Comparison of ENCODE assay signal across 7 mouse cellular contexts in the genomic region with DNA sequence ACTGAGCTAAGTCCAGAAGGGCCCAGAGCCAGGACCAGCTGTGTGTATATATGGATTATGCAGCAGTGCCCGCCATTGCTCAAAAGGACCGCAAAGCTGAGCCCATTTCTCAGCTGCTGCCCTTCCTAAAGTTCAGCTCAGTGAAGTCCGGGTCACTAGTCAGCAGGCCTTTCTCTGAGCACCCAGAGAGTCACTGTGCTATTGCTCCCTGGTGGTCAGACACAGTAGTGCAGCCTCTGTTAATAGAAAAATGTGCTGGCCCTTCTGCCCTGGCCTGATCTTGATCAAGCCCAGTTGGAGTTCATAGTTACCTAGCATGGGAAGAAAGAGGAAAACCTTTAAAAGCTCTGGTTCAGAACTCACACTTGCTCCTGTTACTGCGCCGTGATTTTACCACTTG. TPM values are rescaled to one million over a fixed set of nuclear protein-coding genes. Genes with fewer than 3 reads are reported as not detected.
DNase-seq lines count a peak whose midpoint lies in the region; ATAC-seq and TF ChIP-seq lines count a peak whose summit lies in the region.

No protein-coding gene starts in this region.

- no peaks in the 10 kb centered on the region for H3K9me3 ChIP-seq in ES-Bruce4 (replicated peaks; ENCODE audit: control insufficient read depth, insufficient read depth, low read length, poor library complexity, severe bottlenecking)

- POLR2A ChIA-PET in Patski (lab: Charles Lee), result no interaction called here

- H3K27me3 ChIP-seq in ES-Bruce4 (ENCODE audit: control insufficient read depth, insufficient read depth, low read length, poor library complexity, severe bottlenecking), result no peaks in the 10 kb centered on the region
- H3K27me3 ChIP-seq in Patski, result no peaks in the 10 kb centered on the region
- H3K27me3 ChIP-seq in small intestine, adult 2 months (ENCODE audit: control insufficient read depth, insufficient read depth, low read length), result no peaks in the 10 kb centered on the region

- peak; percentile 55 for DNase-seq in kidney, adult 9 months
- DNase-seq in kidney, adult 11 months, result no peak
- DNase-seq in Patski (ENCODE audit: low read depth, low spot score), result no peak
- DNase-seq in cerebellum, postnatal 4 days (ENCODE audit: low spot score in 2 of 2), result peak; percentile 41 to 68
- DNase-seq in left cerebral cortex, postnatal 4 days, result peak; percentile 60

- H3K36me3 ChIP-seq in ES-Bruce4 (ENCODE audit: control insufficient read depth, insufficient read depth, low read length, poor library complexity, severe bottlenecking), result no peaks in the 10 kb centered on the region
- no peaks in the 10 kb centered on the region for H3K36me3 ChIP-seq in small intestine, adult 2 months (ENCODE audit: control insufficient read depth, insufficient read depth, low read length)

- ATAC-seq in Patski, result no peak

- 43% methylated on average over 5 of the region's 5 CpGs for WGBS in small intestine, adult 2 months

- H3K4me3 ChIP-seq in ES-Bruce4 (ENCODE audit: low read depth, low read length), result no peak overlapping the region
- no peak overlapping the region for H3K4me3 ChIP-seq in small intestine, adult 2 months (ENCODE audit: low read depth, low read length)

- no peaks in the 10 kb centered on the region for H3K4me1 ChIP-seq in ES-Bruce4 (ENCODE audit: control insufficient read depth, insufficient read depth, low read length)
- H3K4me1 ChIP-seq in small intestine, adult 2 months (ENCODE audit: control insufficient read depth, insufficient read depth, insufficient read length, low read length), result peaks cover 3% of the 10 kb centered on the region; the same call in 1 of the 2 replicates

- H3K27ac ChIP-seq in ES-Bruce4 (ENCODE audit: insufficient read depth, low read length), result no peak overlapping the region
- H3K27ac ChIP-seq in small intestine, adult 2 months (ENCODE audit: insufficient read depth, low read depth, low read length), result no peak overlapping the region

- peak; percentile 60 for TF ChIP-seq CTCF in ES-Bruce4 (IDR thresholded peaks at IDR 0.05; ENCODE audit: low read depth, low read length)
- TF ChIP-seq CTCF in Patski (IDR thresholded peaks at IDR 0.05), result peak; percentile 74
- TF ChIP-seq CTCF in small intestine, adult 2 months (IDR thresholded peaks at IDR 0.05; ENCODE audit: extremely low read depth, insufficient read length, insufficient replicate concordance, low read depth, low read length), result peak; percentile 52; the same call in 1 of the 2 replicates

- in situ Hi-C loops in Patski (cut with MboI; ENCODE audit: low pct_unique_long_range_greater_than_20kb), result loop anchor here (10.0 kb wide), 1 partner anchor 348 kb away; no protein-coding TSS in a partner anchor

- H3K9ac ChIP-seq in ES-Bruce4 (ENCODE audit: low read depth, poor library complexity, severe bottlenecking), result no peak overlapping the region

- intact Hi-C loops in left cerebral cortex, postnatal 4 days (cut with DNase I), result no loop called here

- CTCF ChIA-PET in Patski (lab: Charles Lee), result interaction anchor here (0.7 to 1.9 kb wide), 5 partner anchors 10 to 59 kb away, joined by 3 to 7 read pairs (median 3); no protein-coding TSS in a partner anchor

- no peak for TF ChIP-seq POLR2A in ES-Bruce4 (IDR thresholded peaks at IDR 0.05; ENCODE audit: insufficient read depth, low read length)
- TF ChIP-seq POLR2A in small intestine, adult 2 months (IDR thresholded peaks at IDR 0.05; ENCODE audit: low read depth, low read length), result no peak

- TF ChIP-seq EP300 in ES-Bruce4 (IDR thresholded peaks at IDR 0.05; ENCODE audit: insufficient read depth, low read depth, low read length), result no peak

RNA-seq across cellular contexts. Expression of a gene that starts 55.7 kb away (rescaled TPM):
- polyA plus RNA-seq in ES-Bruce4 (2011; ENCODE audit: insufficient read depth, insufficient read length, low read depth, missing spikeins) (0.36 and 1.1 TPM in 2 replicates), Patski (2021) (1.3 TPM)
- total RNA-seq in left cerebral cortex, postnatal 4 days (2021), result 10 to 100 TPM; 10.8 to 10.9 TPM
- 0.95 and 1.3 TPM in 2 replicates for polyA plus RNA-seq in small intestine, adult 2 months (2012; rRNA removed)

RNA-seq across cellular contexts. Expression of a gene that starts 55.8 kb away (rescaled TPM):
- polyA plus RNA-seq in ES-Bruce4 (2011; ENCODE audit: insufficient read depth, insufficient read length, low read depth, missing spikeins) (1.8 and 2.8 TPM in 2 replicates), Patski (2021) (2.1 TPM)
- under 1 TPM; 0.54 to 0.82 TPM for total RNA-seq in left cerebral cortex, postnatal 4 days (2021)
- 1.5 and 1.9 TPM in 2 replicates for polyA plus RNA-seq in small intestine, adult 2 months (2012; rRNA removed)

Comparison
In these comparisons a context has a peak if more than half of its experiments do, and no peak if none do; other contexts are left out.
1. DNase-seq: peak in kidney, adult 9 months (single experiment), cerebellum, postnatal 4 days (2 of 2) and left cerebral cortex, postnatal 4 days (single experiment); none in kidney, adult 11 months (single experiment) and Patski (single experiment).
2. Peak in every context shown above with its lines, with median percentiles within 50 percentile points of each other: CTCF ChIP-seq.